Mouse (Mus musculus) brain, embryonic 14.5 days (tissue): ENCODE measurements around the gene Gm45021.

Experiments
- CTCF ChIP-seq: fragments of 200-500 bp; IDR thresholded peaks from 2 replicates; pipeline ENCODE4 v1.5.1; 2012; ENCODE audit warnings: inconsistent platforms, mild to moderate bottlenecking, moderate library complexity, borderline replicate concordance; ENCODE audit not compliant: insufficient read depth, insufficient read length; ENCODE audit errors: extremely low read depth
- POLR2A ChIP-seq: fragments of 200-500 bp; IDR thresholded peaks from 2 replicates; pipeline ENCODE4 v1.6.1; 2012; ENCODE audit warnings: mild to moderate bottlenecking, inconsistent platforms, borderline replicate concordance; ENCODE audit not compliant: poor library complexity, insufficient read depth, insufficient read length, severe bottlenecking; ENCODE audit errors: extremely low read depth

DNA sequence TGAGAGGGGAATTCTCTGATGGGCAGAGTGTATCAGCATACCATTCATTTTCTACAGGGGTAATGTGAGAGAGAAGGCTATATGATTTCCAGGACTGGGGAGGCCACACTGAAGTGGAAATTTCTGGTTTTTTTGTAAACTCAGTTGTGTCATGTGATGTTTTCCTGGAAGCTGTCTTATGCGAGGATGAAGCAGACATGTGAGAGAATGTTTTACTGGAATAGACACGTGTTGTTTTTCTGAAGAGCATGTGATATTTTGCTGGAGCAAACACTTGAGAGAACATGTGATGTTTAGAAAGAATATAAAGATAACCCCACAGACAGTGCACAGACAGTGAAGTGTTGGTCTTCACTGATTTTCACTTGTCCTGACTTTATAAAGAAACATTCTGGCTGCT is 49.1 kb downstream of the Gm45021 start:
- TF ChIP-seq CTCF, result no peak
- no peak for TF ChIP-seq POLR2A
